Mouse (Mus musculus) gastrocnemius, postnatal 10 days (tissue): ENCODE data around the gene Slfn4. TPM values are rescaled to one million over a fixed set of nuclear protein-coding genes. Genes with fewer than 3 reads are reported as not detected.

ENCODE experiments used
- total RNA-seq, 2 experiments: library from RNA; stranded (reverse); gene quantifications; 2 replicates each; pipeline ENCODE4 v1.2.3; 2021

Gene Slfn4
- total RNA-seq, 2 experiments from 2014 or later: 0.16 TPM; not detected in 1

Other genes starting within 250 kb of the Slfn4 start
- gene Slfn5, start 223.8 kb upstream of the Slfn4 start, total RNA-seq: 10 to 100 TPM; 29.9 to 35.5 TPM
- 1 to 10 TPM; 2.9 to 4.0 TPM for gene Slfn9, start 183.4 kb upstream of the Slfn4 start, total RNA-seq
- gene Slfn8, start 154.4 kb upstream of the Slfn4 start, total RNA-seq: under 1 TPM; 0.12 to 0.52 TPM
- gene Slfn2, start 110.1 kb upstream of the Slfn4 start, total RNA-seq: 1 to 10 TPM; 1.3 to 2.3 TPM
- under 1 TPM in 1 of 2 experiments, not detected in 1; 0.18 TPM for gene Slfn1, start 58.3 kb upstream of the Slfn4 start, total RNA-seq
- 1 to 10 TPM in 1 of 2 experiments, under 1 TPM in 1; 0.97 to 1.1 TPM for gene Slfn3, start 16.1 kb downstream of the Slfn4 start, total RNA-seq
- under 1 TPM in 1 of 2 experiments, not detected in 1; 0.47 TPM for gene Slfn14, start 111.5 kb downstream of the Slfn4 start, total RNA-seq
- 10 to 100 TPM; 39.7 to 49.1 TPM for gene Ap2b1, start 123.8 kb downstream of the Slfn4 start, total RNA-seq
- gene Pex12, start 127.4 kb downstream of the Slfn4 start, total RNA-seq: 10 to 100 TPM; 14.5 to 19.2 TPM
- gene Rasl10b, start 234.0 kb downstream of the Slfn4 start, total RNA-seq: under 1 TPM; 0.75 to 0.81 TPM